Mouse (Mus musculus) lung, postnatal 0 days (tissue): ENCODE measurements around the gene Kdm6b. TPM values are rescaled to one million over a fixed set of nuclear protein-coding genes. Genes with fewer than 3 reads are reported as not detected.

Experiments
- ATAC-seq: fragments of 200-750 bp; cut with Nextera tagmentation; 2 replicates; pipeline ENCODE4 v1.8.0; 2017; ENCODE audit warnings: moderate library complexity
- DNase-seq: peaks from one replicate; pipeline ENCODE4 v3.0.0-alpha.2; 2016; ENCODE audit warnings: low spot score
- H3K27ac ChIP-seq: fragments of 300-500 bp; sonication (generic); 2 replicates; pipeline ENCODE4 v1.5.1; 2014; ENCODE audit warnings: antibody characterized with exemption, mild to moderate bottlenecking, low read length, mixed read lengths
- H3K27me3 ChIP-seq: fragments of 300-500 bp; sonication (generic); replicated peaks from 2 replicates; pipeline ENCODE4 v1.6.1; 2014; ENCODE audit warnings: low read length, mixed read lengths; ENCODE audit not compliant: insufficient read depth
- H3K36me3 ChIP-seq: fragments of 300-500 bp; sonication (generic); 2 replicates; pipeline ENCODE4 v1.6.1; 2014; ENCODE audit warnings: low read length, mixed read lengths; ENCODE audit not compliant: insufficient read depth
- H3K4me1 ChIP-seq: fragments of 300-500 bp; sonication (generic); 2 replicates; pipeline ENCODE4 v1.6.1; 2014; ENCODE audit warnings: antibody characterized with exemption, low read depth, low read length, mixed read lengths; ENCODE audit not compliant: insufficient read depth
- H3K4me2 ChIP-seq: fragments of 300-500 bp; sonication (generic); replicated peaks from 2 replicates; pipeline ENCODE4 v1.6.1; 2014; ENCODE audit warnings: low read depth, mild to moderate bottlenecking, low read length, moderate library complexity, mixed read lengths
- H3K4me3 ChIP-seq: fragments of 300-500 bp; sonication (generic); 2 replicates; pipeline ENCODE4 v1.5.1; 2014; ENCODE audit warnings: low read depth, low read length
- H3K9ac ChIP-seq: fragments of 300-500 bp; sonication (generic); replicated peaks from 2 replicates; pipeline ENCODE4 v1.6.1; 2014; ENCODE audit warnings: low read depth, mild to moderate bottlenecking
- H3K9me3 ChIP-seq: fragments of 300-500 bp; sonication (generic); 2 replicates; pipeline ENCODE4 v1.6.1; 2016; ENCODE audit warnings: low read length, mixed read lengths
- CTCF ChIP-seq: IDR thresholded peaks from 2 replicates; pipeline ENCODE4 v1.5.1; 2016; ENCODE audit warnings: antibody characterized with exemption, mild to moderate bottlenecking
- EP300 ChIP-seq: IDR thresholded peaks from 2 replicates; pipeline ENCODE4 v1.6.1; 2016; ENCODE audit warnings: antibody characterized with exemption, mild to moderate bottlenecking, control low read depth
- WGBS: fragments of 180-500 bp; shearing (Covaris S2); extraction: QIAGEN DNeasy Blood & Tissue Kit; methylation state at CpG from one replicate; pipeline ENCODE4 v1.1.7; 2014; 5-methylcytosine and 5-hydroxymethylcytosine counted together
- polyA plus RNA-seq: library from polyadenylated mRNA; unstranded; fragments of >200 nt; fragmentation: Nextera tagmentation; extraction: Ambion mirVana; gene quantifications from 2 replicates; pipeline ENCODE4 v1.2.1, GENCODE M21; 2015

The Kdm6b gene
- polyA plus RNA-seq, 1 experiment from 2014 or later, result 29.4 TPM

- Histone ChIP-seq H3K36me3 (peaks cover 40% of the 10 kb centered on the region), H3K4me3 (peak overlapping the region; percentile 75), H3K4me2 (peak overlapping the region; percentile 97), H3K27me3 (no peaks in the 10 kb centered on the region), H3K4me1 (peaks cover 20% of the 10 kb centered on the region), H3K9ac (peak overlapping the region; percentile 93), H3K9me3 (no peaks in the 10 kb centered on the region), H3K27ac (peak overlapping the region; percentile 100)
- TF ChIP-seq EP300, result no peak
- TF ChIP-seq CTCF, result peak; percentile 24; the same call in 1 of the 2 replicates
- WGBS, result under 1% methylated on average over 33 of the region's 33 CpGs
- peak; percentile 70 for ATAC-seq
- peak; percentile 98 for DNase-seq
Measured at GRCm38 (mm10) chr11:69408541-69409377, 4.7 kb downstream of the Kdm6b start.

GRCm38 (mm10) chr11:69407724-69408004 is 5.8 kb downstream of the Kdm6b start:
- peak overlapping the region; percentile 97; the same call in 1 of the 2 replicates for H3K4me2 ChIP-seq
- no peak overlapping the region for H3K9ac ChIP-seq
- TF ChIP-seq EP300 (no peak), CTCF (no peak)
- no peak for DNase-seq
- peak overlapping the region; percentile 35; the same call in 1 of the 2 replicates for H3K27ac ChIP-seq
- no peaks in the 10 kb centered on the region for H3K27me3 ChIP-seq
- H3K9me3 ChIP-seq, result no peaks in the 10 kb centered on the region
- no peak for ATAC-seq
- peaks cover 44% of the 10 kb centered on the region for H3K36me3 ChIP-seq
- peaks cover 15% of the 10 kb centered on the region for H3K4me1 ChIP-seq
- 87% methylated on average over 4 of the region's 4 CpGs for WGBS
- no peak overlapping the region for H3K4me3 ChIP-seq

GRCm38 (mm10) chr11:69406867-69407723 is 6.4 kb downstream of the Kdm6b start:
- Histone ChIP-seq H3K27me3 (no peaks in the 10 kb centered on the region), H3K4me2 (no peak overlapping the region), H3K9ac (no peak overlapping the region), H3K9me3 (no peaks in the 10 kb centered on the region), H3K36me3 (peaks cover 44% of the 10 kb centered on the region), H3K4me3 (no peak overlapping the region), H3K4me1 (peaks cover 9% of the 10 kb centered on the region), H3K27ac (no peak overlapping the region)
- 85% methylated on average over 16 of the region's 16 CpGs for WGBS
- ATAC-seq (no peak), DNase-seq (no peak)
- TF ChIP-seq CTCF (no peak), EP300 (no peak)

GRCm38 (mm10) chr11:69406282-69406681 is 7.2 kb downstream of the Kdm6b start:
- Histone ChIP-seq H3K4me1 (peaks cover 5% of the 10 kb centered on the region), H3K27ac (no peak overlapping the region), H3K4me3 (no peak overlapping the region), H3K9ac (no peak overlapping the region), H3K36me3 (peaks cover 47% of the 10 kb centered on the region), H3K9me3 (no peaks in the 10 kb centered on the region), H3K4me2 (no peak overlapping the region), H3K27me3 (no peaks in the 10 kb centered on the region)
- DNase-seq, result no peak
- no peak for ATAC-seq
- 90% methylated on average over 19 of the region's 19 CpGs for WGBS
- no peak for TF ChIP-seq CTCF
- TF ChIP-seq EP300, result no peak

GRCm38 (mm10) chr11:69405397-69406200 is 7.9 kb downstream of the Kdm6b start:
- no peaks in the 10 kb centered on the region for H3K27me3 ChIP-seq
- H3K36me3 ChIP-seq, result peaks cover 47% of the 10 kb centered on the region
- ATAC-seq (no peak), DNase-seq (no peak)
- no peak overlapping the region for H3K4me3 ChIP-seq
- H3K4me2 ChIP-seq, result no peak overlapping the region
- no peak overlapping the region for H3K9ac ChIP-seq
- WGBS, result 89% methylated on average over 24 of the region's 24 CpGs
- H3K27ac ChIP-seq, result no peak overlapping the region
- no peaks in the 10 kb centered on the region for H3K9me3 ChIP-seq
- TF ChIP-seq EP300 (no peak), CTCF (no peak)
- H3K4me1 ChIP-seq, result peaks cover 5% of the 10 kb centered on the region
